Mouse (Mus musculus): ENCODE results near the gene Uchl1. TPM values are rescaled to one million over a fixed set of nuclear protein-coding genes. Genes with fewer than 3 reads are reported as not detected.

The Uchl1 gene
- polyA plus RNA-seq (2015; fragmentation: Nextera tagmentation; extraction: Ambion mirVana): 2,002 and 2,007 TPM in 2 replicates

GRCm38 (mm10) chr5:66675983-66676382 is at the start of gene Uchl1:
Uchl1 (plus strand) TSS chr5:66676091.
- H3K27me3 ChIP-seq (ENCODE audit: control insufficient read depth, insufficient read depth, low read depth, low read length): no peaks in the 10 kb centered on the region
- peaks cover 34% of the 10 kb centered on the region for H3K4me1 ChIP-seq (ENCODE audit: control insufficient read depth, insufficient read depth, low read length)
- H3K27ac ChIP-seq (ENCODE audit: low read length): peak within 1 kb of the TSS; percentile 92
- ATAC-seq: peak; percentile 94
- peak within 1 kb of the TSS; percentile 97 for H3K9ac ChIP-seq (ENCODE audit: low read depth, low read length)
- H3K4me2 ChIP-seq (ENCODE audit: low read length): peak within 1 kb of the TSS; percentile 65
- peak within 1 kb of the TSS; percentile 91 for H3K4me3 ChIP-seq (ENCODE audit: low read depth, low read length)
- 0% methylated on average over 20 of the region's 20 CpGs for WGBS
- H3K36me3 ChIP-seq (ENCODE audit: control insufficient read depth, insufficient read depth, low read length): peaks cover 5% of the 10 kb centered on the region
- no peaks in the 10 kb centered on the region for H3K9me3 ChIP-seq (replicated peaks; ENCODE audit: control insufficient read depth, low read length, poor library complexity, severe bottlenecking)

- Histone ChIP-seq H3K9me3 (replicated peaks; ENCODE audit: control insufficient read depth, low read length, poor library complexity, severe bottlenecking) (no peaks in the 10 kb centered on the region), H3K36me3 (ENCODE audit: control insufficient read depth, insufficient read depth, low read length) (no peaks in the 10 kb centered on the region), H3K4me1 (ENCODE audit: control insufficient read depth, insufficient read depth, low read length) (0 out of 2 replicates have a peak, but pooled peaks cover 3% of the 10 kb centered on the region), H3K4me3 (ENCODE audit: low read depth, low read length) (no peak overlapping the region), H3K27me3 (ENCODE audit: control insufficient read depth, insufficient read depth, low read depth, low read length) (no peaks in the 10 kb centered on the region), H3K9ac (ENCODE audit: low read depth, low read length) (no peak overlapping the region), H3K4me2 (ENCODE audit: low read length) (0 out of 2 replicates have a peak overlapping the region, but pooled peaks have one; percentile 14), H3K27ac (ENCODE audit: low read length) (peak overlapping the region; percentile 63)
- 20% methylated on average over 7 of the region's 7 CpGs for WGBS
- peak; percentile 85 for ATAC-seq
Observed at GRCm38 (mm10) chr5:66627805-66628204, 48.1 kb upstream of the Uchl1 start.

DNA sequence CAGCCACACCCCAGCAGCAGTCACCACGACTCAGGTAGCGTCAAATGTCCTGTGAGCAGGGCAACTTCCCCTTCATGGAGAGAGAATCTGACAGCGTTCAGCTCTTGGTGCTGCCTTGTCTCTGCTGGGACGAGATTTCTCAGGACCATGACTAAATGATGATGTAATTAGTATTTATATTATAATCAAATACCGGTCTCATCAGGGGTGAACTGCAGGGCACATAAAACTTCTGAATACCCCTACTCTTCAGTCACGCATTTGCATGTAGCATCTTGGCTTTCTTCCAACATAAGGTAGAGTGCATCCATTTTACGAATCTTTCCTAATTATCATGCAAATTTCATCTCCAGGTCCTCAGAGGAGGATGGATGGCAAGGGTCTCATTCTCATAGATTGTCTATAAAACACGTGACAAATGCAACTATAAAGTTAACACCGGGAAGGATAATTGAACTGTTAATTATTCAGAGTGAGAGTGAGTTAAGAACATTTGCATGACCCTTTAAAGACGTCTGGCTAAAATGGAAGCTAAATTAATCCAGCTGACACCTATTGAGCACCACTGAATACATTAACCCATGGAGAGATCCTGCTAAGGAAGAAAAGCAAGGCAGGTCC is 40.3 kb upstream of the Uchl1 start:
- Histone ChIP-seq H3K27me3 (ENCODE audit: control insufficient read depth, insufficient read depth, low read depth, low read length) (no peaks in the 10 kb centered on the region), H3K36me3 (ENCODE audit: control insufficient read depth, insufficient read depth, low read length) (no peaks in the 10 kb centered on the region), H3K9ac (ENCODE audit: low read depth, low read length) (no peak overlapping the region), H3K9me3 (replicated peaks; ENCODE audit: control insufficient read depth, low read length, poor library complexity, severe bottlenecking) (no peaks in the 10 kb centered on the region), H3K4me3 (ENCODE audit: low read depth, low read length) (no peak overlapping the region), H3K4me2 (ENCODE audit: low read length) (no peak overlapping the region), H3K4me1 (ENCODE audit: control insufficient read depth, insufficient read depth, low read length) (no peaks in the 10 kb centered on the region), H3K27ac (ENCODE audit: low read length) (no peak overlapping the region)
- no peak for ATAC-seq
- 48% methylated on average over 10 of the region's 10 CpGs for WGBS

DNA sequence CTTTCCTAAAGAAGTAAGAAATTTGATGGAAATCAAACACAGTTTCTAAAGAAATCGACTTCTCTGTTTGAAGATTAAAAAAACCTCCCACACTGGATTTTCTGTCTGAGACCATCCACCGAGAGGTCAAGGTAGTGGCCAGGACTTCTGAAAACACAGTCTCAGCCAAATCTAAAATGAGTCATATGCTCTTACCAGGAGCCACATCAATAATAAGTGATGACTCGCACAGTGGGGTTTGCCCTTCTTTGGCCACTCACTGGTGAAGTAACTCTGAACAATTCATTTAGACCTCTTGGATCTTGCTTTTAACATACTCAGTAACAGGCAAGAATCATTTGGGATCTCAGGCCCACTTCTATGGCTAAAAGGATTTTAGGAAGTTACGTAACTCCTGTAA is 33.7 kb upstream of the Uchl1 start:
- Histone ChIP-seq H3K27ac (ENCODE audit: low read length) (no peak overlapping the region), H3K9ac (ENCODE audit: low read depth, low read length) (no peak overlapping the region), H3K4me3 (ENCODE audit: low read depth, low read length) (no peak overlapping the region), H3K36me3 (ENCODE audit: control insufficient read depth, insufficient read depth, low read length) (no peaks in the 10 kb centered on the region), H3K4me2 (ENCODE audit: low read length) (no peak overlapping the region), H3K27me3 (ENCODE audit: control insufficient read depth, insufficient read depth, low read depth, low read length) (no peaks in the 10 kb centered on the region), H3K9me3 (replicated peaks; ENCODE audit: control insufficient read depth, low read length, poor library complexity, severe bottlenecking) (peaks cover 5% of the 10 kb centered on the region; the same call in 1 of the 2 replicates), H3K4me1 (ENCODE audit: control insufficient read depth, insufficient read depth, low read length) (no peaks in the 10 kb centered on the region)
- ATAC-seq: no peak
- WGBS: 90% methylated on average over 4 of the region's 4 CpGs

GRCm38 (mm10) chr5:66643260-66643659 is 32.6 kb upstream of the Uchl1 start:
- Histone ChIP-seq H3K4me1 (ENCODE audit: control insufficient read depth, insufficient read depth, low read length) (no peaks in the 10 kb centered on the region), H3K27ac (ENCODE audit: low read length) (no peak overlapping the region), H3K9me3 (replicated peaks; ENCODE audit: control insufficient read depth, low read length, poor library complexity, severe bottlenecking) (peaks cover 5% of the 10 kb centered on the region; the same call in 1 of the 2 replicates), H3K4me3 (ENCODE audit: low read depth, low read length) (no peak overlapping the region), H3K9ac (ENCODE audit: low read depth, low read length) (no peak overlapping the region), H3K36me3 (ENCODE audit: control insufficient read depth, insufficient read depth, low read length) (no peaks in the 10 kb centered on the region), H3K4me2 (ENCODE audit: low read length) (no peak overlapping the region), H3K27me3 (ENCODE audit: control insufficient read depth, insufficient read depth, low read depth, low read length) (no peaks in the 10 kb centered on the region)
- WGBS: 85% methylated on average over 5 of the region's 5 CpGs
- no peak for ATAC-seq

DNA sequence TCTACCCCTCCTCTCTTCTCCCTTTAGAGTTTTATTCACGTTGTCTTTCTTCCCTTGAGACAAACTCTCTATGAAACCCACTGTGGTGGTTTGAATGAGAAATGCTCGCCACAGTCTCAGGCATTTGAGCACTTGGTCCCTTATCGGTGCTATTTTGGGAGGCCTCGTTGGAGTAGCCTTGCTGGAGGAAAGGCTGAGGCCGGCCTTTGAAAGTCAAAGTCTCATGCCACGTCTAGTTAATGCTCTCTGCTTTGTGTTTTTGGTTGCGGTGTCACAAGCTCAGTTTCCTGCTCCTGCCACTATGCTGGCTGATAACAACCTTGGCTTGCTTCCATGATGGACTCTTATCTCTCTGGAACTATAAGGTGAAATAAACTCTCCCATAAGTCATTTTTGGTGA is 28.4 kb upstream of the Uchl1 start:
- Histone ChIP-seq H3K36me3 (ENCODE audit: control insufficient read depth, insufficient read depth, low read length) (no peaks in the 10 kb centered on the region), H3K4me2 (ENCODE audit: low read length) (no peak overlapping the region), H3K27me3 (ENCODE audit: control insufficient read depth, insufficient read depth, low read depth, low read length) (no peaks in the 10 kb centered on the region), H3K4me3 (ENCODE audit: low read depth, low read length) (no peak overlapping the region), H3K27ac (ENCODE audit: low read length) (no peak overlapping the region), H3K9me3 (replicated peaks; ENCODE audit: control insufficient read depth, low read length, poor library complexity, severe bottlenecking) (no peaks in the 10 kb centered on the region), H3K9ac (ENCODE audit: low read depth, low read length) (no peak overlapping the region), H3K4me1 (ENCODE audit: control insufficient read depth, insufficient read depth, low read length) (no peaks in the 10 kb centered on the region)
- 67% methylated on average over 7 of the region's 7 CpGs for WGBS
- ATAC-seq: no peak

DNA sequence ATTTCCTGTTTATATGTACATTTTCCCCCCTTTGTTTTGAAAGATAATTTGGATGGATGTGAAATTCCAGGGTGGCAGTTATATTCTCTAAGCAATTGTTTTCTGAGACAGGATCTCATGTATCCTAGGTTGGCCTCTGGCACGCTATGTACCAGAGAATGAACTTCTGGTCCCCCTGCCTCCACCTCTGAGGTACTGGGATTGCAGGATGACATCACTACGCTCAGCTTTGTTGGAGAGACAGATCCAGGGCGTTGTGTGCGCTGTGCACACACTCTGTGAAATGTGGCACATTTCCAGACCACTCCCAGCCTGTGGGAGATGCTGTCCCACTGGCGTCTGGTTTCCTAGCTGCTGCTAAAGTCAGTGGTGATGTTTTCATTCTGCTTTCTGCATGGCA is 21.7 kb upstream of the Uchl1 start:
- Histone ChIP-seq H3K27ac (ENCODE audit: low read length) (no peak overlapping the region), H3K36me3 (ENCODE audit: control insufficient read depth, insufficient read depth, low read length) (no peaks in the 10 kb centered on the region), H3K9ac (ENCODE audit: low read depth, low read length) (no peak overlapping the region), H3K4me1 (ENCODE audit: control insufficient read depth, insufficient read depth, low read length) (no peaks in the 10 kb centered on the region), H3K4me2 (ENCODE audit: low read length) (no peak overlapping the region), H3K27me3 (ENCODE audit: control insufficient read depth, insufficient read depth, low read depth, low read length) (no peaks in the 10 kb centered on the region), H3K4me3 (ENCODE audit: low read depth, low read length) (no peak overlapping the region), H3K9me3 (replicated peaks; ENCODE audit: control insufficient read depth, low read length, poor library complexity, severe bottlenecking) (no peaks in the 10 kb centered on the region)
- WGBS: 60% methylated on average over 5 of the region's 5 CpGs
- no peak for ATAC-seq

GRCm38 (mm10) chr5:66675189-66675890 is 551 bp upstream of the Uchl1 start:
- ATAC-seq: peak; percentile 49
- H3K4me2 ChIP-seq (ENCODE audit: low read length): peak overlapping the region; percentile 65
- H3K4me1 ChIP-seq (ENCODE audit: control insufficient read depth, insufficient read depth, low read length): peaks cover 32% of the 10 kb centered on the region
- H3K4me3 ChIP-seq (ENCODE audit: low read depth, low read length): peak overlapping the region; percentile 91
- peak overlapping the region; percentile 92 for H3K27ac ChIP-seq (ENCODE audit: low read length)
- under 1% methylated on average over 18 of the region's 18 CpGs for WGBS
- H3K27me3 ChIP-seq (ENCODE audit: control insufficient read depth, insufficient read depth, low read depth, low read length): no peaks in the 10 kb centered on the region
- H3K9me3 ChIP-seq (replicated peaks; ENCODE audit: control insufficient read depth, low read length, poor library complexity, severe bottlenecking): no peaks in the 10 kb centered on the region
- peak overlapping the region; percentile 97 for H3K9ac ChIP-seq (ENCODE audit: low read depth, low read length)
- no peaks in the 10 kb centered on the region; the same call in 1 of the 2 replicates for H3K36me3 ChIP-seq (ENCODE audit: control insufficient read depth, insufficient read depth, low read length)

DNA sequence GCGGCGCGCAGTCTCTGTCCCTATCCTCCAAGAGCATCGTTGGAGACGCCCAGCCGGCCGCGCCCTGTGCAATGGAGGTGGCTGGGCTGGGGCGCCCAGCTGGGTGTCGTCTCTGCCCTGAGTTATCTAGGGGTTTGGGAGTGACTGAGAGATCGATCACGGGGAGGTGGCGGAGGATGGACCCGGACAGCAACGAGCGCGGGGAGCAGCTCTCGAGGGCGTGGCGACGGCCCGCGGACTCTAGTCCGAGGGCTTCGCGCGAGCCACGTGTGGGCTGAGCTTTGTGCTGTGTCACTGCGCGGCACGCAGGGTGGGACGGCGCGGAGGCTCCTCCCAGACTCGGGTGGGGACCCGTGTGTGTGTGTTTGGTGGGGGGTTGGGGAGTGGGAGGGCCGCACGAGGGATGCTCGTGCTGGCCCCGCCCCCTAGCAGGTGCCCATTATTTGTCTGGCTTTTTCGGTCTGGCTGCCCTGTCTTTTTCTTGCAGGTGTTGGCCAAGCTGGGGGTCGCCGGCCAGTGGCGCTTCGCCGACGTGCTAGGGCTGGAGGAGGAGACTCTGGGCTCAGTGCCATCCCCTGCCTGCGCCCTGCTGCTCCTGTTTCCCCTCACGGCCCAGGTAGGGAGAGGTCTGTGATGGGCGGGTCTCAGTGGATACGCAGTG is 696 bp downstream of the Uchl1 start:
- Histone ChIP-seq H3K27me3 (ENCODE audit: control insufficient read depth, insufficient read depth, low read depth, low read length) (no peaks in the 10 kb centered on the region), H3K36me3 (ENCODE audit: control insufficient read depth, insufficient read depth, low read length) (peaks cover 6% of the 10 kb centered on the region), H3K4me1 (ENCODE audit: control insufficient read depth, insufficient read depth, low read length) (peaks cover 34% of the 10 kb centered on the region), H3K9ac (ENCODE audit: low read depth, low read length) (peak overlapping the region; percentile 97), H3K4me2 (ENCODE audit: low read length) (peak overlapping the region; percentile 65), H3K9me3 (replicated peaks; ENCODE audit: control insufficient read depth, low read length, poor library complexity, severe bottlenecking) (no peaks in the 10 kb centered on the region), H3K4me3 (ENCODE audit: low read depth, low read length) (peak overlapping the region; percentile 91), H3K27ac (ENCODE audit: low read length) (peak overlapping the region; percentile 92)
- WGBS: under 1% methylated on average over 51 of the region's 51 CpGs
- ATAC-seq: peak; percentile 90
